Mouse (Mus musculus): ENCODE data around the gene Cobl.

The Cobl gene

DNA sequence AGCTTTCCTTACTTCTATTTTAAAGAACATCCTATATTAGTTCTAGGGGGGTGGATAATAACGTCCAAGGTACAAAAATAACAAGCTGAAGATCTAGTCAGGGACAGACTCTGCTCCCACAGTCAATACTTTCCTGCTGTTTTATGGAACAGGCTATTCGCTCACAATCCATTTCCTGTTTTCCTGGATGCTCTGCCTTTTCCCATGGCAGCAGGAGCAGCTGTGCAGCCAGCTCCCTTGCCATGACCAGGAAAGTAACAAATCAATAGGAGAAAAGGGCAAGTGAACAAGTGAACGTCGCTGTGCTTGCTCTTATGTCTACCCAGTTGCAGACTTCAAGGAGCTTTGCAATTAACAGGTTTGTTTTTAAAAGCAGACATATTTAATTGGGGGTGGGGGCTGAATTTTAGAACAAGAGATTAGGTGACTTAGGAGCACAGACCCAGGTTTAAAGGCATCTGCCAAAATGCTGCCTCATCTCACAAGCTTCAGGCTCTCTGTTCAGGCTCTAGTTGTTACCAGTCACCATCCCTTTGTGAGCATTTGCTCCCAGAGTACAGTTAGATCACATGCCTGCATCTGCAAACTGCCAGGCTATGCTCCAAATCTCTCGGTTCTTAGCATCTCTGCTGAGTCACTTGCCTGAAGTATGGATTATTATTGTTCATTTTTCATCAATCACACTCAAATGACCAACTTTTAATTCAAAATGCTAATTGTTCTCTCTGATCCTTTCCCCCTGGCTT, 164.9 kb downstream of the Cobl start:
- DNase-seq: no peak

GRCm38 (mm10) chr11:12291654-12291935, 173.2 kb downstream of the Cobl start:
- no peak for DNase-seq

DNA sequence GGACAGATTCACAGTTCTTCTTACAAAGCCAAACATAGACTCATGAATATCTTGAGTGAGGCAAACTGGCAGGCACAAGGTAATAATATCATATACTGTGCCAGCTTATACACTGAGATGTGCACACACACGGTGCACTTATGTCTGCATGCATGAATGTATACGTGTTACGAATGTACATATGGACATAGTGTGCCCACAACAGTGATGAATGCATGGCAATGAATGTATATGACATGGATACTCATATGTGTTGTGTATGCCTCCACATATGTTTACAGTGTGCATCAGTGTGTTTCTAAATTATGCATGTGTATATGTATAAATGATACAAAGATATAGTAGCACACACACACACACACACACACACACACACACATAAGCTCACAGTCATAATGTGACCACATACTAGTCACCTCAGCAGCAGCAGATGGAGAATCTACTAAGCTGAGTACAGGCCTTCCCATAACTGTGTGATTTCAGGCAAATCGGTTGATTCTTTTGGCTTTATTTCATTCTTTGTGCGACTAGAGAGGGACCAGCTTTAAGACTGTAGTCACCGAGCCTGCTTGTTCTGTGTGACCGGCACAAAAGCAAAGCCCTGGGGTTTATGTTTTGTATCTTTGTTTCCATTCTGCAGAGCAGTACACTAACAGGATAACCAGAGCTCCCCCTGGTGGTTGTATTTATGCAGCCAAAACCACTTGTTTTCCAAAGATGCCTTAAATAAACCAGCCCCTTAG, 173.7 kb downstream of the Cobl start:
- peak; percentile 54 for DNase-seq

DNA sequence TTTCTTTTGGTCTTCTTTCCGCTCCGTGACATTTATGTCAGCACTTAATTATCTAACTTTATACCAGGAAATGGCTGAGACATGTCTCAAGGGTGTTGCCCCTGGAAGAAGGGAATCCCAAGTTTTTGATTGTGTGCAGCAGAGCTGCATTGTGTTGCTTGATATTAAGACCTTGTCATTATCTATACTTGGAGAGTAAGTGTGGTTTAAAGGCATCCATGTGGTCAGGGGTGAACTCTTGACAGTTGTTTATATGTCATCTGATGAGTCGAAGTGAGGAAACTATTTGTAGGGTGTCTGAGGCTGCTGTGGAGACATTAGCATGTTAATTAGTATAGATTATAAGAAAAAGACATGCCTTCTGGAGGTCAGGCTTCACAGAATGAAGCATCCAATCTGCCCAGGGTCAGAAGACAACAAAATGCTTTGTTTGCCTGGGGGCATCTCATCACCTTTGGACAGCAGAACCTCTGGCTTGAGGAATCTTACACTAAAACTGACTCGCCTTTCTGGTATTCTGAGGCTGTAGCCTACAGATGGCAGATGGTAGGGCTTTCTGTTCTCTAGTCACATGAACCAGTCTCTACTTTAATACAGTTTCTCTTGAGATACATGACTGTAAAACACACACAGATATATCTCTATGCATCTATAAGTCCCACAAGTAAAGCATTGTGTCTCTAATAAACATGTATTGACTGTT, 179.3 kb downstream of the Cobl start:
- no peak for DNase-seq

DNA sequence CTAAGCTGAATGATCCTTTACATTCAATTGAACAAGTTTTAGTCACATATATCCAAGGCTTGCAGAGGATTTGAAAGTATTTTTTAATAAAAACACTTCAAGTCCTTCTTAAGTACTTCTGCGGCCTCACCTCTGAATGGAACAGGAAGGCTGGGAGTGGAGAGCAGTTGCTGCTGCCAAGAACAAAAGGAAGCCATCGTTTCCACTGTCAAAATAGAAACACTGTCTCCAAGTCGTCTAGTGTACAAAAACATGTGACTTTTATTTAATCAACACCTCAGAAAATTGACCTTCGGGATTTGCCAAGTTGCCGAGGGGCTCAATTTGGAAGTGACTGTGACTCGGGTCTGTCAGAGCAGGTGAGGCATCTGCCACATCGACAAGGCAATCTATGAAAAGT, 184.0 kb downstream of the Cobl start:
- DNase-seq: no peak

GRCm38 (mm10) chr11:12274276-12274675, 190.5 kb downstream of the Cobl start:
- DNase-seq: no peak

DNA sequence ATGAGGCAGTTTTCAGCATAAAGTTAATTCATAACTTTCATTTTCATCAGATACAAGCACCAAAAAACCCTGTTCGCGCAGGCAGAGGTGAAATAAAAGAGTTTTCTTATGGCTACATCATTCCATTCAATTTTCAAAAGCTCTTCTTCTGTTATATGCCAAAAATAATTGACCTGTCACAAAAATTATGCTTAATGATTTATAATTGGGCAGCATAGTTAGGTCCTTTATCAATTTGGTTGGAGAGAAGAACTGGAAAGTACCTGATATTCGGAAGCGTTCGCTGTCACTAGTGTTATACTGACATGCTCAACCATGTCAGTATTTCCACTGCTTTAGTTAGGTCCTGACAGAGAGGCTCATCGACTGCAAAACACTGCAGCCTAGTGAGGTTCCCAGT, 191.0 kb downstream of the Cobl start:
- no peak for DNase-seq

DNA sequence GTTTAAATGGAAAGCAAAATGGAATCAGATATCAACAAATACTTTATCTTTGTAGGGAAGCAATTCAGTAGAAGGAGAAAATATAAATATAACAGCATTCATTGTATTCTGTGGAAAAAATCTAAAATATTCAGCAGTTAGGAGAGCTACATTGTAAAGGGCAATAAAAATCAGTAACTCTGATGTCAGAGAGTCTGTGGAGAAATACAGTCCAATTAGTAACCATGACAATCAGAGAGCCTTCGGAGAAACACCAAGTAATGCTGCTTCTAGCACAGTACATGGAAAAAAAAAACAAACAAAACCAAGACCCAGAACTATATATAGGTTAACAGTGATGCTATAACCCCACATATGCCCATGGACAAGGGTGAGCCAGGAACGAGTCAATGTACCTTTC, 206.3 kb downstream of the Cobl start:
- no peak for DNase-seq

DNA sequence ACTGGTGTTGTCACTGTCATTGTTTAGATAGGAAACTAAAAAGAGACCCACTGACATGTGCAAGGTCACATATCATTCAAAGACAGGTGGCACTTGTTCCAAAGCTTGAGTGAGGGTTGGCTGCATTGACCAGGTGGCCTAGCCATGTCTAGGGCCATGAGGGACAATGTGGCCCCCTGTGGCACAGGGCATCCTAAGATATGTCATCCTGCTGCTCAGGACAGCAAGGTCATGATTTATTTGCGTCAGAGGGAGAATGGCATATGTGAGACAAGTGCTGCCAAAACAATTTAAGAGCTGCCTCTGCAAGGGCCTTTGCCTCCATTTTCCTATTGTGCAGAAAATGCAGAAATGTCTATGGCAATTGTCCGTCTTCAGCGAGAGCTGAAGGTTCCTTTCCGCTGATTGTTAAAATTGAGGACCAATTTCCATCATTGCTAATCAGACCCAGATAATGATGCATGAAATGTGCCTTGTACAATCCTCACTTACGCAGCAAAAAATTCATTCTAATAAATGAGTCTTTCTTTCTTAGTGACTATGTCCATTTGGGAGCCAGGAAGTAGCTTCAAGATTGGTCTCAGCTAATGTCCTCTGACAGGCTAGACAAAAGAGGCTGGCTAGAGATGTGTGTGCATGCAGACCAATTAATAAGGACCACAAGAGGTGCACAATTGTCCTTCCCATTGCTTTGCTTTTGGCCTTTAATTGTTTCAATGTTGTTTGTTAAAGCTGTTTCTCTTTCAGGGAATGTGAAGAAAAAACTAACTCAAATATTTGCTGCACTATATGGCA, 207.2 kb downstream of the Cobl start:
- DNase-seq: no peak

GRCm38 (mm10) chr11:12245327-12245915, 219.3 kb downstream of the Cobl start:
- DNase-seq: no peak

- DNase-seq: no peak
Measured at GRCm38 (mm10) chr11:12236341-12236740, 228.4 kb downstream of the Cobl start.

DNA sequence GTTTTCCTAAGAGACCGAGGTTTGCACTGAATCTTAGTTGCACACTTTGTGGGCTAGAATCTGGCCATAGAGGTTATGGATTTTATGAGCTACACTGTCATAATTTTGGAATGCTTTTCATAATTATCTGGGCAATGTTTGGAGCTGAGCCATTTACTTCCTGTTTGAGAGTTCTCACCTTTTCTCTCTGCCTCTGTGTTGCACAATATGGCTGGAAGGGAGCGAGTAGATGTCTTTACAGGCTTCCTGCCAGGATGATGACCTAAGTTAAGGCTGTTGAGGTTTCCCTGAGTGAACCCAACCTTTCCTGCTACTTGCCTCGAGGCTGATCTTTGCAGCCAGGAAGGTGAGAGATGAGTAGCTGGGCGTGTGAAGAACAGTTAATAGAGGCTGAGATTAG, 229.9 kb downstream of the Cobl start:
- no peak for DNase-seq

DNA sequence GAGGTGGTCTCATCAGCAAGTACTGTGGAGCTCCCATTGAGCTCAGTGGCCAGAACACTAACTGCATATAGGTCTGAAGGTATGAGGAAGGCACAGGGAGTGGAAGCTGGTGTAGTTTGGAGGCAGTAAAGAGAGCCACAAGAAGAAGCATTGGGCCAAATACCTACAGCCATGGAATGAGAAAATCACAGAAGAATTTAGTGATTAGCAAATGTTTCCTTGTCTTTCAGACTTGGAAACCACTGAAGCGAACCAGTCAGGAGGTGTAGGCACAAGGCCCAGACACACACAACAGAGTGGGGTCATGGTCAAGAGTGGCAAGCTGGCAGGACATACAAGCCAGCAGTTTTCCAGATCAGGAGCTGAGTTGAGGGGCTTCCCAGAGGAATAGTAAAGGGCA, 230.6 kb downstream of the Cobl start:
- no peak for DNase-seq

DNA sequence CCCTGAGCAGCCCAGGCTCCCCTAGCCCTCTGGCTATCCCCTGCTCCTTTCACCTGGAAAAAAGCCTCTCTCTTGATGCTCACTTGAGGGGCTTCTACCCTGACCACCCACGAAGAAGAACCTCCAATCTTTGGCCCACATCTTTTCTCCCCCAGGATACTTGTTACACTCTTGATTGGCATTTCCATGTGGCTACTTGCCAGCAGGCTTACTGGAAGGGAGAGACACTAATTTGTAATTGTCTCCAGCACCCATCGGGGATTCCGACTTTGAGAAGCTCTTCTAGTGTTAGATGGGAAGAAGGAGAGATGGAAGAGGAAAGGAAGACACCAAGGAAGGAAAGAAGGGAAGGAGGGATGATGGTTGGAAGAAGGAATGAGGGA, 232.0 kb downstream of the Cobl start:
- no peak for DNase-seq

GRCm38 (mm10) chr11:12232041-12232742, 232.6 kb downstream of the Cobl start:
- no peak for DNase-seq

DNA sequence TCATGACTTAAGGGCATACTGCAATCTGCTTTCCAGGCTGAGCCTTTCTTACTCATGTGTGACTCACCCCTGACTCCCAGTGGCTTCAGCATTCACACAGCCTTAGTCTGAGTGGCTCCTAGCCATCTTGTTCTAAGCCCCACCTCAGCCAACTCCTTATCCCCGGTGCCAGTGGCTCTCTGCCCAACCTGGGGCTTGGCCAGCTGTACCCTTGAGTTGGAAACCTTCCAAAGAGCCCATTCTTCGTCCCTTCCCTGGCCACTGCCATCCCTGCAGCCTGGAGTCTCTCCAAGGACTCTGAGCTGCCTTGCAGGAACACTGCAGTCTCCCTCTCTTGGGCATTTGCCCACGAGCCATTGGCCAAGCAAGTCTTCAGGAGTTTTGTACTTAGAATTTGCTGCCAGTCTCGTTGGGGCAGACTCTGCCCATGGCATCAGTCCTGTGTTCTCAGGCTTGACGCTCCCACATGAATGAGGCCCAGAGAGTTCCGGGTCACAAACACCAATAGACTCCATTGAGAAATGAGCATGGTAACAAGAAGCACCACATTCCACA, 233.2 kb downstream of the Cobl start:
- no peak for DNase-seq

DNA sequence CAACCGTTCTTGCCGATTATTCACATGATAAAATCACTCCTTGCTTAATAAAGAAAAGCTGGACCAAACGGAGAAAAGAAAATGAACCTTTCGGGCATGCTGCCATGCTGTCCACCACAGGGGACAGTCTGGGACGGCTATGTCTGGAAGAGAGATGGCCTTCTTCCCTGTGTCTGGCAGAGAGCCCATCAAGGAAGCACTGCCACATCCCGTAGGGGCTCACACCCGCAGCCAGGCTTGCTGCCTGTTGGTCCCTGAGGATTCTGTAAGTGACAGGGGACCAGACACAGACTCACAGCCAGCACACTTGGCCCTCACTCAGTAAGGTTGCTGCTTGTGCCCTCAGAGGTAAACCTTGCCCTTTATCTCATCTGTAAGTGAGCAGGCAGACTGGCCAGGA, 235.3 kb downstream of the Cobl start:
- no peak for DNase-seq

DNA sequence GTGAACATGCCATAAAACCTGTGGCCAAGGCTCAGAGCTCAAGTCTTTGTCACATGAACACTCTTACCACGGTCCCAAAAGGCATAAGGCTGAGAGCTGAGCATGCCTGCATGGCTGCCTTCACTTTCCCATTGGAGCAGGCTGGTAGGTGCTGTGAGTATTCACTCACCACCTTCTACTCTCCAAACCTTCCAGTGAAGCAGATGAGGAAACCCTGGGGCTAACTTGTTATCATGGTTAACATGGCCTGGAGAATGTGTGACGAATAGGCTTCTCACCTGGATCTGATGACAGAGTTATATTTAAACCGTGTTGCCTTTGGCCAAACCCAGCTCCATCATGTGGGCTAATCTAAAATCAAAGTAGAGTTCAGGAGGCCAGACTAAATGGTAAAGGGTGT, 237.4 kb downstream of the Cobl start:
- no peak for DNase-seq

- no peak for DNase-seq
Measured at GRCm38 (mm10) chr11:12219594-12220530, 244.9 kb downstream of the Cobl start.

DNA sequence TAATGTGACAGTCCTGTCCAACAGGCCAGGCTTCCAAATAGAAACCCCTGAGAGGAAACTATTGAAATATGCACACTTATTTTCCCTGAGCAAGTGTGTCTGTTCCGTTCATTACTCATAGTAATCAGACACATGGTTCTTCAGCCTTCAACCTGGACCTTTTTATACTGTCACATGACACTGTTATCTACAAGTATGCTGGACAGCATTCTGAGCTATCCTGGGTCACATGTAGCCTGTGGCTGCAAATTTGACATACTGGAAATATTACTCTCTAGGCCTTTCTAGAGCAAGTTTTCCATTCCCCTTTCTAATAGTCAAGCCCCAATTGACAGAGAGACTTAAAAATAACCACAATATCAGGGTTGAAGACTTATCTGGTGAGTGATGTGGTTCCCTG, 247.9 kb downstream of the Cobl start:
- DNase-seq: no peak

DNA sequence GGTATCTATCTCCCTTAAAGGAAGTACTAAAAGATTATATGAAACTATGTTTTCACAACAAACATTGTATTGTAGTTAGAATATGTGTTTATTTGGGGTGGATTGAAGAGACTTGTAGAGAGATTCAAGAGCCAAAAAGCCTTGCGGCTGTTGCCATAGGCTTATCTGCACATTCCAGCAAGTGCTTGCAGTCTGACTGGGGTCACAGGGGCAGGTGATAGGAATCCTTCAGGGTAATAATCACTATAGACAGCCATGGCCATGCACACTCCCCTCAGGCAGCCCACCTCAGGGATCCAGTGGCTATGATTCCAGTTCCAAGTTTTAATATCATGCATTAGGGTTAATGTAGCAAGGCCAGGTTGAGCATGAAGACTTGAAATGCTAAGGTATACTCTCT, 249.2 kb downstream of the Cobl start:
- peak; percentile 62 for DNase-seq
